Mouse (Mus musculus): Measurements from ENCODE around the gene Ptprn. TPM values are rescaled to one million over a fixed set of nuclear protein-coding genes. Genes with fewer than 3 reads are reported as not detected.
A peak's percentile ranks its signal among the peaks of the same experiment; 100 is the strongest.

The Ptprn gene
- polyA plus RNA-seq (2012; rRNA removed), result 0.22 and 0.35 TPM in 2 replicates

GRCm38 (mm10) chr1:75264091-75264880, at the start of gene Ptprn:
Ptprn (minus strand) TSS chr1:75264502.
- Histone ChIP-seq H3K36me3 (ENCODE audit: control insufficient read depth, insufficient read depth, low read length) (no peaks in the 10 kb centered on the region), H3K4me1 (ENCODE audit: control insufficient read depth, insufficient read depth, insufficient read length) (no peaks in the 10 kb centered on the region), H3K4me3 (ENCODE audit: extremely low read depth, insufficient read depth, insufficient read length) (no peak within 1 kb of the TSS), H3K27ac (ENCODE audit: insufficient read depth, low read length) (no peak within 1 kb of the TSS), H3K27me3 (ENCODE audit: control insufficient read depth, insufficient read depth, low read length) (peaks cover 10% of the 10 kb centered on the region)
- no peak for DNase-seq (ENCODE audit: low read depth in 1 of 2, low spot score in 2 of 2)
- WGBS, result 22% methylated on average over 32 of the region's 32 CpGs
- TF ChIP-seq POLR2A (IDR thresholded peaks at IDR 0.05; ENCODE audit: low read depth, low read length), result no peak
- no peak for TF ChIP-seq CTCF (IDR thresholded peaks at IDR 0.05; ENCODE audit: extremely low read depth, insufficient read depth, insufficient read length, insufficient replicate concordance)

GRCm38 (mm10) chr1:75311694-75312093, 47.4 kb upstream of the Ptprn start:
- TF ChIP-seq POLR2A (IDR thresholded peaks at IDR 0.05; ENCODE audit: low read depth, low read length) (no peak), CTCF (IDR thresholded peaks at IDR 0.05; ENCODE audit: extremely low read depth, insufficient read depth, insufficient read length, insufficient replicate concordance) (no peak)
- no peak for DNase-seq (ENCODE audit: low read depth in 1 of 2, low spot score in 2 of 2)
- Histone ChIP-seq H3K36me3 (ENCODE audit: control insufficient read depth, insufficient read depth, low read length) (peaks cover 36% of the 10 kb centered on the region), H3K27me3 (ENCODE audit: control insufficient read depth, insufficient read depth, low read length) (no peaks in the 10 kb centered on the region), H3K27ac (ENCODE audit: insufficient read depth, low read length) (no peak overlapping the region), H3K4me1 (ENCODE audit: control insufficient read depth, insufficient read depth, insufficient read length) (peaks cover 6% of the 10 kb centered on the region; the same call in 1 of the 2 replicates), H3K4me3 (ENCODE audit: extremely low read depth, insufficient read depth, insufficient read length) (no peak overlapping the region)
- 98% methylated on average over 6 of the region's 6 CpGs for WGBS

DNA sequence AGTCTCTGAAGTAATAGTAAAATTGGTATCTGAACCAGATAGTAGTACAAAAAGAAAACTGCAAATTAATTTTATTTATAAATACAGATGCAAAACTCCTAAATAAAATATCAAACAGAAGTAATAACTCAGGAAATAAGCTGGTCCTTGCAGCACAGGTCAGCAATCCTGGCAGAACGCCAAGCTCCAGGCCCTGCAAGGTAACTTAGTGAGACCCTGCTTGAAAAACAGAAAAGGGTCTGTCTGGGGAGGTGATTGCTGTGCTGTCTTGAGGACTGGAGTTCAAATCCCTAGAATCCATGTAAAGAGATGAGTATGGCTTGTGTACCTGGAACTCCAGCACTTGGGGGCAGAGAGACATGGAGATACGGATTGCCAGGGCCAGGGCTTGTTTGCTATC, 40.4 kb upstream of the Ptprn start:
- 82% methylated on average over 2 of the region's 2 CpGs for WGBS
- Histone ChIP-seq H3K27me3 (ENCODE audit: control insufficient read depth, insufficient read depth, low read length) (no peaks in the 10 kb centered on the region), H3K4me3 (ENCODE audit: extremely low read depth, insufficient read depth, insufficient read length) (no peak overlapping the region), H3K4me1 (ENCODE audit: control insufficient read depth, insufficient read depth, insufficient read length) (no peaks in the 10 kb centered on the region), H3K36me3 (ENCODE audit: control insufficient read depth, insufficient read depth, low read length) (peaks cover 14% of the 10 kb centered on the region; the same call in 1 of the 2 replicates), H3K27ac (ENCODE audit: insufficient read depth, low read length) (no peak overlapping the region)
- DNase-seq (ENCODE audit: low read depth in 1 of 2, low spot score in 2 of 2), result no peak
- TF ChIP-seq CTCF (IDR thresholded peaks at IDR 0.05; ENCODE audit: extremely low read depth, insufficient read depth, insufficient read length, insufficient replicate concordance) (no peak), POLR2A (IDR thresholded peaks at IDR 0.05; ENCODE audit: low read depth, low read length) (no peak)

- H3K4me3 ChIP-seq (ENCODE audit: extremely low read depth, insufficient read depth, insufficient read length), result no peak overlapping the region
- H3K27me3 ChIP-seq (ENCODE audit: control insufficient read depth, insufficient read depth, low read length), result no peaks in the 10 kb centered on the region
- DNase-seq (ENCODE audit: low read depth in 1 of 2, low spot score in 2 of 2), result no peak
- no peaks in the 10 kb centered on the region for H3K36me3 ChIP-seq (ENCODE audit: control insufficient read depth, insufficient read depth, low read length)
- no peaks in the 10 kb centered on the region for H3K4me1 ChIP-seq (ENCODE audit: control insufficient read depth, insufficient read depth, insufficient read length)
- no peak for TF ChIP-seq CTCF (IDR thresholded peaks at IDR 0.05; ENCODE audit: extremely low read depth, insufficient read depth, insufficient read length, insufficient replicate concordance)
- TF ChIP-seq POLR2A (IDR thresholded peaks at IDR 0.05; ENCODE audit: low read depth, low read length), result no peak
- WGBS, result 72% methylated on average over 5 of the region's 5 CpGs
- H3K27ac ChIP-seq (ENCODE audit: insufficient read depth, low read length), result no peak overlapping the region
These were observed 30.0 kb upstream of the Ptprn start for GRCm38 (mm10) chr1:75294294-75294693.

DNA sequence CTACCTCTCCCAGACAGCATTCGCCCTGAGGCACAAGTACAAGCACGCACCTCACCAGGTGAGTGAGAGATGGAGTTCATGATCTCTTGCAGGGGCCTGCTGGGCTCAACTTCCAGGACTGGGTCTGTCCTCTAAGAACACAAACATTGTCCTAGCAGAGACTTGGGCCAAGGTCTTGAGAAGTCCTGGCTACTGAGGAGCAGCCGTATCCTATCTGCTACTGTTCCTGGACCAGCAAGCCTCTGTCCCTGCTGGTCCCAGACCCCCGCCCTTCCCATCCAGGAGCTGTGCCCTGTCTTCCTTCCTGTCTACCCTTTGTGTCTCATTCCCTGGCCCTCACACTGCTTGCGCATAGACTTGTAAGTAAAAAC, 29.0 kb upstream of the Ptprn start:
- peak overlapping the region; percentile 9; the same call in 1 of the 2 replicates for H3K27ac ChIP-seq (ENCODE audit: insufficient read depth, low read length)

GRCm38 (mm10) chr1:75292476-75293330, 28.4 kb upstream of the Ptprn start:
- TF ChIP-seq POLR2A (IDR thresholded peaks at IDR 0.05; ENCODE audit: low read depth, low read length) (no peak), CTCF (IDR thresholded peaks at IDR 0.05; ENCODE audit: extremely low read depth, insufficient read depth, insufficient read length, insufficient replicate concordance) (no peak)
- Histone ChIP-seq H3K27ac (ENCODE audit: insufficient read depth, low read length) (peak overlapping the region; percentile 9; the same call in 1 of the 2 replicates), H3K4me3 (ENCODE audit: extremely low read depth, insufficient read depth, insufficient read length) (no peak overlapping the region), H3K36me3 (ENCODE audit: control insufficient read depth, insufficient read depth, low read length) (no peaks in the 10 kb centered on the region), H3K4me1 (ENCODE audit: control insufficient read depth, insufficient read depth, insufficient read length) (no peaks in the 10 kb centered on the region), H3K27me3 (ENCODE audit: control insufficient read depth, insufficient read depth, low read length) (no peaks in the 10 kb centered on the region)
- WGBS, result 59% methylated on average over 12 of the region's 12 CpGs
- DNase-seq (ENCODE audit: low read depth in 1 of 2, low spot score in 2 of 2), result no peak

More for the DNA sequence above, 29.0 kb upstream of the Ptprn start:
- no peak for DNase-seq (ENCODE audit: low read depth in 1 of 2, low spot score in 2 of 2)
- WGBS, result 82% methylated on average over 5 of the region's 5 CpGs
- Histone ChIP-seq H3K36me3 (ENCODE audit: control insufficient read depth, insufficient read depth, low read length) (no peaks in the 10 kb centered on the region), H3K4me3 (ENCODE audit: extremely low read depth, insufficient read depth, insufficient read length) (no peak overlapping the region), H3K4me1 (ENCODE audit: control insufficient read depth, insufficient read depth, insufficient read length) (no peaks in the 10 kb centered on the region), H3K27me3 (ENCODE audit: control insufficient read depth, insufficient read depth, low read length) (no peaks in the 10 kb centered on the region)
- no peak for TF ChIP-seq POLR2A (IDR thresholded peaks at IDR 0.05; ENCODE audit: low read depth, low read length)
- TF ChIP-seq CTCF (IDR thresholded peaks at IDR 0.05; ENCODE audit: extremely low read depth, insufficient read depth, insufficient read length, insufficient replicate concordance), result no peak
